Mouse (Mus musculus) lung, embryonic 14.5 days (tissue): ENCODE data around the gene Srprb. TPM values are rescaled to one million over a fixed set of nuclear protein-coding genes. Genes with fewer than 3 reads are reported as not detected.

Experiments used
- ATAC-seq: fragments of 200-750 bp; cut with Nextera tagmentation; 2 replicates; pipeline ENCODE4 v1.8.0; 2017; ENCODE audit warnings: mild to moderate bottlenecking, moderate TSS enrichment, moderate library complexity; ENCODE audit not compliant: insufficient read depth
- DNase-seq: peaks from one replicate; pipeline ENCODE4 v3.0.0-alpha.2; 2015
- H3K27ac ChIP-seq: fragments of 300-500 bp; sonication (generic); 2 replicates; pipeline ENCODE4 v1.5.1; 2014; ENCODE audit warnings: low read depth, mild to moderate bottlenecking, moderate library complexity
- H3K27me3 ChIP-seq: fragments of 300-500 bp; sonication (generic); 2 replicates; pipeline ENCODE4 v1.6.1; 2014; ENCODE audit warnings: low read length, control low read depth; ENCODE audit not compliant: insufficient read depth
- H3K36me3 ChIP-seq: fragments of 300-500 bp; sonication (generic); 2 replicates; pipeline ENCODE4 v1.6.1; 2014; ENCODE audit warnings: control low read depth; ENCODE audit not compliant: insufficient read depth
- H3K4me1 ChIP-seq: fragments of 300-500 bp; sonication (generic); 2 replicates; pipeline ENCODE4 v1.6.1; 2014; ENCODE audit warnings: antibody characterized with exemption, control low read depth; ENCODE audit not compliant: insufficient read depth
- H3K4me2 ChIP-seq: fragments of 300-500 bp; sonication (generic); 2 replicates; pipeline ENCODE4 v1.6.1; 2014; ENCODE audit warnings: mild to moderate bottlenecking
- H3K4me3 ChIP-seq: fragments of 300-500 bp; sonication (generic); 2 replicates; pipeline ENCODE4 v1.5.1; 2014; ENCODE audit warnings: low read depth, low read length
- H3K9ac ChIP-seq: fragments of 300-500 bp; sonication (generic); 2 replicates; pipeline ENCODE4 v1.6.1; 2014
- H3K9me3 ChIP-seq: fragments of 300-500 bp; sonication (generic); 2 replicates; pipeline ENCODE4 v1.6.1; 2016; ENCODE audit warnings: low read depth, low read length, control low read depth
- CTCF ChIP-seq: IDR thresholded peaks from 2 replicates; pipeline ENCODE4 v1.5.1; 2016; ENCODE audit warnings: antibody characterized with exemption, low read depth
- WGBS: fragments of 180-500 bp; shearing (Covaris S2); extraction: QIAGEN DNeasy Blood & Tissue Kit; methylation state at CpG from one replicate; pipeline ENCODE4 v1.1.7; 2014; 5-methylcytosine and 5-hydroxymethylcytosine counted together
- polyA plus RNA-seq: library from polyadenylated mRNA; unstranded; fragments of >200 nt; fragmentation: Nextera tagmentation; extraction: Ambion mirVana; gene quantifications from 2 replicates; pipeline ENCODE4 v1.2.1, GENCODE M21; 2014

Gene Srprb
- polyA plus RNA-seq, 1 experiment from 2014 or later: 68.2 TPM

DNA sequence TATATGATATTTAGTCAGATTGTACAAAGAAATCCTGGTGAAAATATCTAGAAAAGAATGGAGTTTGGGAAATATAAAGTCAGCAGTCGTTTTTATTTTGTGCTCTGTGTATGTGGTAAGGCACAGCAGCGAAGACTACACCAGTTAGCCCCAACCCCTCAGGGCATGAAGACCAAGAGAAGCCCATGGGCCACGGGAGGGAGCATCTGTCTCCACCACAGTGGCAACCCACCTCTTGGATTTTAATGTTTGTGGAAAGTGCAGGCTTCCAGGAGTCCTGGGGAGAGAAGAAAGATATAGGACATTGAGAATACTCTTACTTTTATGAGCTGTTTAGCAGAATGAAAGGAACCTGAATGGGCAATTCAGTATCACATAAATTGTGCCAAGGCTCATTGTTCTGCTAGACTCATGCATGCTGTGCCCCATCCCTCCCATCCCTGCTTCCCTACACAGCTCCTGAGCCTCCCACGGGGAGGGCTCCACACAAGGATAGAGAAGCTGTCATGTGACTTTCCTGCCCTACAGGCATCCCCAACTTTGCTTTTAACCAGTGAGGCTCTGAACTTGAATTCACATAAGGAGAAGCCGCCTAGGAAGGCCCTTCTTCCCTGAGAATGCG, 7.0 kb upstream of the Srprb start:
- H3K9me3 ChIP-seq: no peaks in the 10 kb centered on the region
- H3K9ac ChIP-seq: no peak overlapping the region
- H3K27me3 ChIP-seq: no peaks in the 10 kb centered on the region
- ATAC-seq: no peak
- no peak overlapping the region for H3K27ac ChIP-seq
- no peak for DNase-seq
- no peak overlapping the region for H3K4me3 ChIP-seq
- H3K4me1 ChIP-seq: no peaks in the 10 kb centered on the region
- 63% methylated on average over 6 of the region's 6 CpGs for WGBS
- no peaks in the 10 kb centered on the region for H3K36me3 ChIP-seq
- no peak overlapping the region for H3K4me2 ChIP-seq
- TF ChIP-seq CTCF: no peak

DNA sequence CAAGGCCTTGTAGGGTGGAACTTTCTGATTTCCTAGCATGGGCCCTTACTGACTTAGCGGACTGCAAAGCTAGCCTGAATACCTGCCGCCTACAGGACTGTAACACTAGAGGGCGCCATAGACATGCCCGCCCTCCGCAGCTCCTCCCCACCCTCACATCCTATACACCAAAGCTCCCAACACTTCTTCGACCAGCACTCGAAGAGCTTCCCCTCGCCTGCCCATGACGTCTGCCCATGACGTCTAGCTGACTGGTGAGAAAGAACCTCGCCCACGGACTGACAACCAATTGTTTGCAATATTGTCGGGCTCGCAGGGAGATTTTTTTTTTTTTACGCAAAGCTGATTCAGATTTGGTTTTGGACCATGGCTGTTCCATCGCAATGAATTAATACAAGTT, 5.9 kb upstream of the Srprb start:
- Histone ChIP-seq H3K27me3 (no peaks in the 10 kb centered on the region), H3K27ac (no peak overlapping the region), H3K36me3 (no peaks in the 10 kb centered on the region), H3K4me2 (peak overlapping the region; percentile 55), H3K9me3 (no peaks in the 10 kb centered on the region), H3K9ac (no peak overlapping the region), H3K4me1 (no peaks in the 10 kb centered on the region), H3K4me3 (no peak overlapping the region)
- 7% methylated on average over 16 of the region's 16 CpGs for WGBS
- DNase-seq: peak; percentile 92
- peak; percentile 91 for ATAC-seq
- peak; percentile 92 for TF ChIP-seq CTCF

DNA sequence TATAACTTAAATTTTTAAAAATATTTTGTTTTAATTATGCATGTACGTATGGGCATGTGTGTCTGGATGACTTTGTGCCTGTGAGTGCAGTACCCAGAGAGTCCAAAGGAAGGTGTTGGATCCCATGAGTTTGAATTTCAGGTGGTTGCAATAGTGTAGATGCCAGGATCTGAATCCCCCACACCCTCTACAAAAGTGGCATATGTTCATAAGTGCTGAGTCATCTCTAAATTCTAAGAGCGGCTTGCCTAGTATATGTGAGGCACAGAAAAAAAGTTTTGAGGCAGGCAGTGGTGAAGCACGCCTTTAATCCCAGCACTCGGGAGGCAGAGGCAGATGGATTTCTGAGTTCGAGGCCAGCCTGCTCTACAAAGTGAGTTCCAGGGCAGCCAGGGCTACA, 3.8 kb upstream of the Srprb start:
- DNase-seq (no peak), ATAC-seq (no peak)
- Histone ChIP-seq H3K4me3 (no peak overlapping the region), H3K9me3 (no peaks in the 10 kb centered on the region), H3K4me1 (no peaks in the 10 kb centered on the region), H3K36me3 (no peaks in the 10 kb centered on the region), H3K9ac (no peak overlapping the region), H3K4me2 (no peak overlapping the region), H3K27me3 (no peaks in the 10 kb centered on the region), H3K27ac (no peak overlapping the region)
- WGBS: 88% methylated on average over 5 of the region's 5 CpGs
- no peak for TF ChIP-seq CTCF

DNA sequence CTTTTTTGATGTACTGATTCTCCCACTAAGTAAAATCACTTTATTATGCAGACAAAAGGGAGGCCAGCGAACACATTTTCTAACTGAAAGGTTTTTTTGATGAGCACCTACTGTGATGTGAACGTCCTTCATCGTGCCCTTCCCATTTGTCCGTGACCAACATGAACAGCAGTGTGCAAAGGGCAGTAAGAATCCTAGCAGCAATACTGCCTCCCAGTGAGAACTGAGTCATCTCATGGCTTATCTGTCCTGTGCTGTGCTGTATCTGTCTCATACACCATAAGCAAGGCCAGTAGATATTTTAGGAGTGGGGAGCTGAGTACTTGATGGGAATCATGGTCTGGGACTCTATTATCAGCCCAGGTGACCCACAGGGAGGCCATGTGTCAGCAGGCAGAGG, 13.5 kb downstream of the Srprb start:
- TF ChIP-seq CTCF: no peak
- Histone ChIP-seq H3K4me1 (no peaks in the 10 kb centered on the region), H3K27me3 (no peaks in the 10 kb centered on the region), H3K27ac (no peak overlapping the region), H3K4me3 (no peak overlapping the region), H3K4me2 (no peak overlapping the region), H3K9ac (no peak overlapping the region), H3K36me3 (peaks cover 57% of the 10 kb centered on the region), H3K9me3 (no peaks in the 10 kb centered on the region)
- 92% methylated on average over 4 of the region's 4 CpGs for WGBS
- DNase-seq: no peak
- no peak for ATAC-seq

DNA sequence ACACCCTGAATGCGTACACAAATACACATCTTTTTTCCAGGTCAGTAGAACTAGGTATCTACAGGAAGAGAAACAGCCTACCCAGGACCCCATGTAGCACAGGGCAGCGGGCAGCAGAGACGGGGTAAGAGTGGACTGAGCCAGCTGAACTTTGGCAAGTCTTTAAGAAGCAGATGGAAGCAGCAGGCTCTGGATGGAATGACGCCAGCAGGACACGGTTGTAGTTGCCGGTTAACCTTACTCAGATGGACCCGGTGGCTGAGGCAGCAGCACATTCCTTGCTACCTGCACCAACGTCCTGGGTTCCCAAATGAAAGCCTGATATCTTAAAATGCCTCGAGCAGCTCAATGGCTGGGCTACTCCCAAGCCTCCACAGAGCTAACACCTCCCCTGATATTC, 15.2 kb downstream of the Srprb start:
- TF ChIP-seq CTCF: no peak
- Histone ChIP-seq H3K27me3 (no peaks in the 10 kb centered on the region), H3K9me3 (no peaks in the 10 kb centered on the region), H3K4me3 (no peak overlapping the region), H3K4me1 (no peaks in the 10 kb centered on the region), H3K9ac (no peak overlapping the region), H3K36me3 (peaks cover 40% of the 10 kb centered on the region), H3K27ac (no peak overlapping the region), H3K4me2 (no peak overlapping the region)
- WGBS: 58% methylated on average over 9 of the region's 9 CpGs
- ATAC-seq (no peak), DNase-seq (peak; percentile 29)

DNA sequence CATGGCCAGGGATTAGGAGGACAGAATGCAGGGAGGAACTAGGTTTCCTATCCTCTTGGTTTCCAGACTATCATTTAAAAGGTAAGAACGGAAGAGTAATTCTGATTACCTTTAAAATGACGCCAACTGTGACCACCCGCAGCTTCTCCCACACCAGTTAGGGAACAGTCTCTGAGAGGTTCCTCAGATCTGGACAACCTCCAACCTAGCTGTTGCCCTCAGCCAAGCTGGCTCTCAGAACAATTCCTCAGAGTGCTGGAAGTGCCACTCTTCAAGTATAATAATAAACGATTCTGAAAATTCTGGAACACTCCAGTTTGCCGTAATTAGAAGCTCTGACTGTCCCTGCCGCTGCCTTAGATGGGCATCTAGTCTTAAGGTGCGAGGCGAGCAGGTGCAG, 16.0 kb downstream of the Srprb start:
- Histone ChIP-seq H3K27me3 (no peaks in the 10 kb centered on the region), H3K4me1 (no peaks in the 10 kb centered on the region), H3K36me3 (peaks cover 32% of the 10 kb centered on the region), H3K9me3 (no peaks in the 10 kb centered on the region), H3K4me2 (no peak overlapping the region), H3K9ac (no peak overlapping the region), H3K27ac (no peak overlapping the region), H3K4me3 (no peak overlapping the region)
- TF ChIP-seq CTCF: no peak
- ATAC-seq (no peak), DNase-seq (no peak)
- WGBS: 81% methylated on average over 8 of the region's 8 CpGs

DNA sequence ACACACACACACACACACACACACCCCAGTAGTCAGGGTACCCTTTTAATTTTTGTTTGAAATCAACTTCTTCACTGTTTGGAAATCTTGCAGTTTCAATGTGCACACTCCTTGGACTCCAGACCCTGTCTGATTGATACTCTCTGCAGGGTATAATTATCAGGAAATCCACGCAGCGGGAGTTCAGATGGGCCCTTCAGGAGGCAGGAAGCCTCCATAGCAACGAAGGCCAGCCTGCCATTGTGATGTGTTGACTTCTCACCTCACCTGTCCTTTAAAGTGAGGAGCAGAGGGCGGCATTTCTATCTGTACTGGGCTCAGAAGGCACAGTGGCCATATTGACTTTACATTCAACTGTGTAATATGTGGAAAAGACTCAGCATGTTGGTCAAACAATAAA, 17.1 kb downstream of the Srprb start:
- TF ChIP-seq CTCF: no peak
- H3K4me3 ChIP-seq: no peak overlapping the region
- H3K9me3 ChIP-seq: no peaks in the 10 kb centered on the region
- no peak overlapping the region for H3K4me2 ChIP-seq
- DNase-seq: no peak
- peaks cover 6% of the 10 kb centered on the region; the same call in 1 of the 2 replicates for H3K4me1 ChIP-seq
- no peaks in the 10 kb centered on the region for H3K27me3 ChIP-seq
- H3K27ac ChIP-seq: no peak overlapping the region
- 50% methylated on average over 4 of the region's 4 CpGs for WGBS
- H3K36me3 ChIP-seq: peaks cover 22% of the 10 kb centered on the region
- no peak overlapping the region for H3K9ac ChIP-seq
- ATAC-seq: no peak

DNA sequence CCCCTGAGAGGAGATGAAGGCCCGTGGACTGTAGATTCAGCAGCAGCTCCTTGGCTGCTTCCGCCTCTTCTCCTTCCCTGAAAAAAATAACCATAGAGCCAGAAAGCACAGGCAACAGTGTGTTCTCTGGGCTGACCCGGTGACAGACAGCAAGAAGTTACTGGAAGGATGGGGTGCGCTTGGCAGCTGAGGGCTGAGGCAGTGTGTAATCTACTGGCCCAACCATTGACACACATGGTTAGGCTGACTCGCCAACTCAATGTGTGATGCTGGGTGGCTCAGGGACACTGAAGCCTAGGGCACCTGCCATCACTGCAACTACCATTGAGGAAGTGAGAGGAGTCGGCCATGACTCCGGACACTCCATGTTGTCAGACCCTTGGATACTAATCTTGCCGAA, 20.1 kb downstream of the Srprb start:
- Histone ChIP-seq H3K36me3 (no peaks in the 10 kb centered on the region), H3K27me3 (no peaks in the 10 kb centered on the region), H3K4me1 (peaks cover 6% of the 10 kb centered on the region; the same call in 1 of the 2 replicates), H3K4me3 (no peak overlapping the region), H3K9me3 (no peaks in the 10 kb centered on the region), H3K4me2 (no peak overlapping the region), H3K9ac (no peak overlapping the region), H3K27ac (no peak overlapping the region)
- DNase-seq (no peak), ATAC-seq (no peak)
- TF ChIP-seq CTCF: no peak
- 85% methylated on average over 8 of the region's 8 CpGs for WGBS
